Mouse (Mus musculus) kidney, adult 2 months (tissue): ENCODE measurements around the gene Cd27.

Source experiments
- CTCF ChIP-seq: fragments of 200-500 bp; conservative IDR thresholded peaks from 2 replicates; pipeline ENCODE4 v1.5.1; 2011; ENCODE audit warnings: low read depth, mild to moderate bottlenecking, control low read depth, low read length, moderate library complexity, mixed read lengths; ENCODE audit not compliant: insufficient read depth, insufficient read length
- POLR2A ChIP-seq: fragments of 200-500 bp; IDR thresholded peaks from one replicate; pipeline ENCODE4 v1.6.1; 2011; ENCODE audit warnings: low read depth, low read length, control low read depth

GRCm38 (mm10) chr6:125230571-125230970 is 6.2 kb downstream of the Cd27 start:
- TF ChIP-seq CTCF (no peak), POLR2A (no peak)
